21 mouse cellular contexts compared by ENCODE assay signal in genomic region chr5:114269984-114270383, GRCm38 (mm10). TPM values are rescaled to one million over a fixed set of nuclear protein-coding genes. Genes with fewer than 3 reads are reported as not detected.
A peak's percentile ranks its signal among the peaks of the same experiment; 100 is the strongest.
DNase-seq lines count a peak whose midpoint lies in the region; ATAC-seq lines count a peak whose summit lies in the region.
"Had no signal": no experiment of that assay in that cellular context is flagged by ENCODE, and none has a peak within 500 bp of the region (broad histone marks: within the 10 kb centered on the region; RNA-seq: fewer than 3 reads in every experiment).

No protein-coding gene starts in this region.

- no peak overlapping the region for H3K4me2 ChIP-seq in embryonic facial prominence, embryonic 14.5 days (ENCODE audit: low read depth, low read length)
- H3K4me2 ChIP-seq in midbrain, embryonic 11.5 days, result peak overlapping the region; percentile 19; the same call in 1 of the 2 replicates
- H3K4me2 ChIP-seq in midbrain, embryonic 16.5 days (ENCODE audit: low read length), result no peak overlapping the region
- H3K4me2 ChIP-seq: heart, embryonic 13.5 days; lung, embryonic 14.5 days; neural tube, embryonic 13.5 days had no signal

- H3K27ac ChIP-seq in embryonic facial prominence, embryonic 14.5 days (replicated peaks; ENCODE audit: low read depth, low read length), result no peak overlapping the region
- H3K27ac ChIP-seq in embryonic facial prominence, embryonic 10.5 days (replicated peaks), result no peak overlapping the region
- no peak overlapping the region for H3K27ac ChIP-seq in midbrain, embryonic 11.5 days (ENCODE audit: low read depth, low read length)
- H3K27ac ChIP-seq in midbrain, embryonic 16.5 days (ENCODE audit: low read length), result no peak overlapping the region
- H3K27ac ChIP-seq: forebrain, embryonic 10.5 days; heart, embryonic 13.5 days; neural tube, embryonic 13.5 days had no signal

- no peak overlapping the region for H3K9ac ChIP-seq in embryonic facial prominence, embryonic 14.5 days (ENCODE audit: low read depth, low read length)
- H3K9ac ChIP-seq in midbrain, embryonic 11.5 days (ENCODE audit: low read length), result 0 out of 2 replicates have a peak overlapping the region, but pooled peaks have one; percentile 20
- no peak overlapping the region for H3K9ac ChIP-seq in midbrain, embryonic 16.5 days (ENCODE audit: low read depth, low read length)
- H3K9ac ChIP-seq: heart, embryonic 13.5 days; lung, embryonic 14.5 days; neural tube, embryonic 13.5 days had no signal

- H3K36me3 ChIP-seq in embryonic facial prominence, embryonic 14.5 days (ENCODE audit: control insufficient read depth, insufficient read depth, low read length), result no peaks in the 10 kb centered on the region
- no peaks in the 10 kb centered on the region for H3K36me3 ChIP-seq in embryonic facial prominence, embryonic 10.5 days (replicated peaks)
- H3K36me3 ChIP-seq in midbrain, embryonic 11.5 days (ENCODE audit: control insufficient read depth, insufficient read depth, low read length), result no peaks in the 10 kb centered on the region
- no peaks in the 10 kb centered on the region for H3K36me3 ChIP-seq in midbrain, embryonic 16.5 days (ENCODE audit: control insufficient read depth, insufficient read depth, low read length)
- H3K36me3 ChIP-seq: forebrain, embryonic 10.5 days; G1E; heart, embryonic 13.5 days; neural tube, embryonic 13.5 days had no signal

- peak; percentile 39 for DNase-seq in embryonic facial prominence, embryonic 14.5 days (ENCODE audit: low spot score)
- DNase-seq in embryonic facial prominence, embryonic 10.5 days (ENCODE audit: low spot score), result no peak
- no peak for DNase-seq in midbrain, embryonic 11.5 days (ENCODE audit: low spot score, missing footprints)
- peak; percentile 18 to 41 for DNase-seq in adrenal gland, postnatal 36 days
- DNase-seq in retina, postnatal 1 day, result peak; percentile 75
- DNase-seq in embryo, embryonic 10.5 days (ENCODE audit: low spot score), result no peak
- DNase-seq: lung, embryonic 14.5 days; thymus, adult 2 months had no signal

- H3K4me3 ChIP-seq in embryonic facial prominence, embryonic 14.5 days (ENCODE audit: low read depth, low read length), result no peak overlapping the region
- no peak overlapping the region for H3K4me3 ChIP-seq in embryonic facial prominence, embryonic 10.5 days
- H3K4me3 ChIP-seq in midbrain, embryonic 11.5 days (ENCODE audit: low read depth, low read length), result no peak overlapping the region
- no peak overlapping the region for H3K4me3 ChIP-seq in midbrain, embryonic 16.5 days (ENCODE audit: low read depth, low read length)
- H3K4me3 ChIP-seq: forebrain, embryonic 10.5 days; heart, embryonic 13.5 days; neural tube, embryonic 13.5 days had no signal

- H3K27me3 ChIP-seq in embryonic facial prominence, embryonic 14.5 days (replicated peaks; ENCODE audit: control insufficient read depth, insufficient read depth, low read length), result peaks cover 45% of the 10 kb centered on the region
- H3K27me3 ChIP-seq in embryonic facial prominence, embryonic 10.5 days (replicated peaks; ENCODE audit: low read depth, poor library complexity, severe bottlenecking), result peaks cover 85% of the 10 kb centered on the region
- H3K27me3 ChIP-seq in midbrain, embryonic 11.5 days (ENCODE audit: control insufficient read depth, insufficient read depth, low read length), result peaks cover 62% of the 10 kb centered on the region
- H3K27me3 ChIP-seq in midbrain, embryonic 16.5 days (ENCODE audit: control insufficient read depth, insufficient read depth, low read depth, low read length), result peaks cover 51% of the 10 kb centered on the region

- peaks cover 5% of the 10 kb centered on the region for H3K4me1 ChIP-seq in embryonic facial prominence, embryonic 14.5 days (ENCODE audit: control insufficient read depth, insufficient read depth, low read length)
- H3K4me1 ChIP-seq in embryonic facial prominence, embryonic 10.5 days, result peaks cover 62% of the 10 kb centered on the region
- peaks cover 32% of the 10 kb centered on the region for H3K4me1 ChIP-seq in midbrain, embryonic 11.5 days (ENCODE audit: control insufficient read depth, insufficient read depth, low read length)
- H3K4me1 ChIP-seq in midbrain, embryonic 16.5 days (ENCODE audit: control insufficient read depth, insufficient read depth, low read length), result peaks cover 16% of the 10 kb centered on the region

- no peak for ATAC-seq in embryonic facial prominence, embryonic 14.5 days (ENCODE audit: low read depth)
- no peak for ATAC-seq in midbrain, embryonic 11.5 days (ENCODE audit: low FRiP score)
- ATAC-seq in midbrain, embryonic 16.5 days, result no peak
- no peak for ATAC-seq in erythroid progenitor cell, adult 5-6 weeks (replicated peaks; ENCODE audit: low FRiP score, poor library complexity, severe bottlenecking)
- ATAC-seq: activated CD4-positive, CD25-positive, alpha-beta regulatory T cell, adult 4 months had no signal

- H3K9me3 ChIP-seq in embryonic facial prominence, embryonic 14.5 days (ENCODE audit: control insufficient read depth, low read length), result no peaks in the 10 kb centered on the region
- H3K9me3 ChIP-seq in embryonic facial prominence, embryonic 10.5 days, result no peaks in the 10 kb centered on the region
- no peaks in the 10 kb centered on the region for H3K9me3 ChIP-seq in midbrain, embryonic 11.5 days (ENCODE audit: control insufficient read depth, low read length)
- no peaks in the 10 kb centered on the region for H3K9me3 ChIP-seq in midbrain, embryonic 16.5 days (replicated peaks; ENCODE audit: control insufficient read depth, low read length, poor library complexity, severe bottlenecking)
- H3K9me3 ChIP-seq: forebrain, embryonic 10.5 days; G1E; heart, embryonic 13.5 days; neural tube, embryonic 13.5 days had no signal

- WGBS in embryonic facial prominence, embryonic 14.5 days, result 14% methylated on average over 10 of the region's 12 CpGs
- 21% methylated on average over 12 of the region's 12 CpGs for WGBS in embryonic facial prominence, embryonic 10.5 days
- 19% methylated on average over 12 of the region's 12 CpGs for WGBS in midbrain, embryonic 11.5 days
- 14% methylated on average over 12 of the region's 12 CpGs for WGBS in midbrain, embryonic 16.5 days

RNA-seq across cellular contexts. Expression of gene Foxn4, which starts 3.6 kb away (rescaled TPM):
- 0.97 and 1.1 TPM in 2 replicates for polyA plus RNA-seq in embryonic facial prominence, embryonic 14.5 days (2014; fragmentation: Nextera tagmentation; extraction: Ambion mirVana)
- 1.00 and 1.1 TPM in 2 replicates for polyA plus RNA-seq in embryonic facial prominence, embryonic 10.5 days (2016; fragmentation: Nextera tagmentation; extraction: Ambion mirVana)
- 6.5 and 6.9 TPM in 2 replicates for polyA plus RNA-seq in midbrain, embryonic 11.5 days (2014; fragmentation: Nextera tagmentation; extraction: Ambion mirVana)
- 0.32 and 0.36 TPM in 2 replicates for polyA plus RNA-seq in midbrain, embryonic 16.5 days (2015; fragmentation: Nextera tagmentation; extraction: Ambion mirVana)
- total RNA-seq in adrenal gland, postnatal 36 days (2021), result not detected
- not detected in 2 replicates for total RNA-seq in erythroid progenitor cell, adult 5-6 weeks (2015; ENCODE audit: low replicate concordance)
- not detected in 2 replicates for total RNA-seq in erythroid progenitor cell, adult 5-6 weeks (2017; ENCODE audit: low replicate concordance)
- total RNA-seq: hematopoietic stem cell, adult 5-6 weeks; layer of hippocampus, adult 8-10 months; left cerebral cortex, adult 8-10 months; liver, adult 2 months had no signal
- polyA plus RNA-seq: activated CD4-positive, CD25-positive, alpha-beta regulatory T cell, adult 4 months; G1E; heart, embryonic 13.5 days; kidney, embryonic 14.5 days; liver, adult 2 months; small intestine, adult 2 months had no signal

RNA-seq across cellular contexts. Expression of gene Myo1h, which starts 19.0 kb away (rescaled TPM):
- polyA plus RNA-seq in embryonic facial prominence, embryonic 14.5 days (2014; fragmentation: Nextera tagmentation; extraction: Ambion mirVana), result 3.0 and 3.8 TPM in 2 replicates
- 0.94 and 1.2 TPM in 2 replicates for polyA plus RNA-seq in embryonic facial prominence, embryonic 10.5 days (2016; fragmentation: Nextera tagmentation; extraction: Ambion mirVana)
- polyA plus RNA-seq in midbrain, embryonic 11.5 days (2014; fragmentation: Nextera tagmentation; extraction: Ambion mirVana), result 0.45 and 0.66 TPM in 2 replicates
- 0.82 and 0.97 TPM in 2 replicates for polyA plus RNA-seq in midbrain, embryonic 16.5 days (2015; fragmentation: Nextera tagmentation; extraction: Ambion mirVana)
- total RNA-seq in adrenal gland, postnatal 36 days (2021), result under 1 TPM in 1 of 2 experiments, not detected in 1; 0.26 TPM
- total RNA-seq in erythroid progenitor cell, adult 5-6 weeks (2015; ENCODE audit: low replicate concordance), result not detected in 2 replicates
- total RNA-seq in erythroid progenitor cell, adult 5-6 weeks (2017; ENCODE audit: low replicate concordance), result not detected in 2 replicates
- polyA plus RNA-seq: G1E; liver, adult 2 months had no signal

Comparison
In these comparisons a context has a peak if more than half of its experiments do, and no peak if none do; other contexts are left out.
1. DNase-seq: peak in embryonic facial prominence, embryonic 14.5 days (single experiment), adrenal gland, postnatal 36 days (2 of 2) and retina, postnatal 1 day (single experiment); none in embryonic facial prominence, embryonic 10.5 days (single experiment), midbrain, embryonic 11.5 days (single experiment) and embryo, embryonic 10.5 days (single experiment).